In genomic region chr2:70508496-70508895, GRCm38 (mm10) we compare ENCODE assay signal across 7 mouse cellular contexts. TPM values are rescaled to one million over a fixed set of nuclear protein-coding genes. Genes with fewer than 3 reads are reported as not detected.
DNase-seq lines count a peak whose midpoint lies in the region; ATAC-seq lines count a peak whose summit lies in the region.

Gene Erich2 (plus strand): TSS chr2:70508819.

- peak within 1 kb of the TSS; percentile 80 for H3K4me2 ChIP-seq in neural tube, embryonic 11.5 days (ENCODE audit: low read depth)
- peak within 1 kb of the TSS; percentile 90 for H3K4me2 ChIP-seq in forebrain, embryonic 11.5 days (ENCODE audit: low read depth, low read length, severe bottlenecking)
- H3K4me2 ChIP-seq in limb, embryonic 15.5 days: peak within 1 kb of the TSS; percentile 84
- H3K4me2 ChIP-seq in stomach, embryonic 16.5 days (ENCODE audit: low read depth, low read length): peak within 1 kb of the TSS; percentile 85

- peak; percentile 24; the same call in 1 of the 2 replicates for ATAC-seq in neural tube, embryonic 11.5 days (ENCODE audit: insufficient read depth, low FRiP score, low TSS enrichment)
- no peak for ATAC-seq in forebrain, embryonic 11.5 days (replicated peaks; ENCODE audit: low FRiP score)
- ATAC-seq in limb, embryonic 15.5 days (ENCODE audit: insufficient number of reproducible peaks, low FRiP score, low TSS enrichment, low read depth): no peak
- ATAC-seq in stomach, embryonic 16.5 days (ENCODE audit: insufficient read depth, low FRiP score): no peak
- ATAC-seq in frontal cortex, adult (ENCODE audit: low TSS enrichment): no peak

- no peaks in the 10 kb centered on the region for H3K4me1 ChIP-seq in neural tube, embryonic 11.5 days (ENCODE audit: control insufficient read depth, insufficient read depth, low read length)
- H3K4me1 ChIP-seq in forebrain, embryonic 11.5 days (replicated peaks; ENCODE audit: control insufficient read depth, insufficient read depth, low read length): peaks cover 2% of the 10 kb centered on the region; the same call in 1 of the 2 replicates
- H3K4me1 ChIP-seq in limb, embryonic 15.5 days: peaks cover 9% of the 10 kb centered on the region
- peaks cover 6% of the 10 kb centered on the region; the same call in 1 of the 2 replicates for H3K4me1 ChIP-seq in stomach, embryonic 16.5 days (ENCODE audit: control insufficient read depth, insufficient read depth, low read length)

- no peaks in the 10 kb centered on the region for H3K36me3 ChIP-seq in neural tube, embryonic 11.5 days (ENCODE audit: control insufficient read depth, insufficient read depth, low read length)
- no peaks in the 10 kb centered on the region for H3K36me3 ChIP-seq in forebrain, embryonic 11.5 days (ENCODE audit: control insufficient read depth, insufficient read depth, low read length)
- no peaks in the 10 kb centered on the region for H3K36me3 ChIP-seq in limb, embryonic 15.5 days
- no peaks in the 10 kb centered on the region for H3K36me3 ChIP-seq in stomach, embryonic 16.5 days (ENCODE audit: control insufficient read depth, insufficient read depth, low read length)

- H3K4me3 ChIP-seq in neural tube, embryonic 11.5 days (ENCODE audit: low read depth, low read length): peak within 1 kb of the TSS; percentile 37
- H3K4me3 ChIP-seq in forebrain, embryonic 11.5 days (ENCODE audit: low read depth, low read length): peak within 1 kb of the TSS; percentile 46
- H3K4me3 ChIP-seq in limb, embryonic 15.5 days: peak within 1 kb of the TSS; percentile 53
- peak within 1 kb of the TSS; percentile 64 for H3K4me3 ChIP-seq in stomach, embryonic 16.5 days (replicated peaks; ENCODE audit: low read length)

- 12% methylated on average over 10 of the region's 10 CpGs for WGBS in neural tube, embryonic 11.5 days
- WGBS in forebrain, embryonic 11.5 days: 11% methylated on average over 10 of the region's 10 CpGs
- WGBS in limb, embryonic 15.5 days: 17% methylated on average over 10 of the region's 10 CpGs
- WGBS in stomach, embryonic 16.5 days: 15% methylated on average over 10 of the region's 10 CpGs

- no peaks in the 10 kb centered on the region for H3K27me3 ChIP-seq in neural tube, embryonic 11.5 days (ENCODE audit: control insufficient read depth, insufficient read depth, low read length)
- peaks cover 3% of the 10 kb centered on the region; the same call in 1 of the 2 replicates for H3K27me3 ChIP-seq in forebrain, embryonic 11.5 days (ENCODE audit: control insufficient read depth, insufficient read depth, low read length)
- no peaks in the 10 kb centered on the region for H3K27me3 ChIP-seq in limb, embryonic 15.5 days
- H3K27me3 ChIP-seq in stomach, embryonic 16.5 days (ENCODE audit: control insufficient read depth, insufficient read depth, low read length): no peaks in the 10 kb centered on the region

- no peak for DNase-seq in neural tube, embryonic 11.5 days (ENCODE audit: low spot score)
- DNase-seq in neural tube, embryonic 10.5 days (ENCODE audit: extremely low spot score, low spot score): no peak
- DNase-seq in forebrain, embryonic 11.5 days (ENCODE audit: low spot score): no peak
- DNase-seq in cerebellum, postnatal 25 days: no peak

- H3K27ac ChIP-seq in neural tube, embryonic 11.5 days (ENCODE audit: low read depth, low read length): no peak within 1 kb of the TSS
- H3K27ac ChIP-seq in forebrain, embryonic 11.5 days (ENCODE audit: low read depth, low read length): no peak within 1 kb of the TSS
- no peak within 1 kb of the TSS for H3K27ac ChIP-seq in limb, embryonic 15.5 days
- H3K27ac ChIP-seq in stomach, embryonic 16.5 days (ENCODE audit: low read length): peak within 1 kb of the TSS; percentile 15; the same call in 1 of the 2 replicates

- H3K9me3 ChIP-seq in neural tube, embryonic 11.5 days (ENCODE audit: control insufficient read depth, low read length): no peaks in the 10 kb centered on the region
- H3K9me3 ChIP-seq in forebrain, embryonic 11.5 days (ENCODE audit: control insufficient read depth, low read length): no peaks in the 10 kb centered on the region
- H3K9me3 ChIP-seq in limb, embryonic 15.5 days: no peaks in the 10 kb centered on the region
- H3K9me3 ChIP-seq in stomach, embryonic 16.5 days (replicated peaks; ENCODE audit: control insufficient read depth, low read length): no peaks in the 10 kb centered on the region

- H3K9ac ChIP-seq in neural tube, embryonic 11.5 days (ENCODE audit: low read length): peak within 1 kb of the TSS; percentile 40
- peak within 1 kb of the TSS; percentile 56 for H3K9ac ChIP-seq in forebrain, embryonic 11.5 days (ENCODE audit: low read length)
- peak within 1 kb of the TSS; percentile 33 for H3K9ac ChIP-seq in limb, embryonic 15.5 days
- peak within 1 kb of the TSS; percentile 59 for H3K9ac ChIP-seq in stomach, embryonic 16.5 days (ENCODE audit: low read length)

RNA-seq across cellular contexts. Expression of gene Erich2, which starts in this region (rescaled TPM):
- polyA plus RNA-seq in neural tube, embryonic 11.5 days (2014; fragmentation: Nextera tagmentation; extraction: Ambion mirVana): 1.2 and 1.6 TPM in 2 replicates
- 0.79 and 0.80 TPM in 2 replicates for polyA plus RNA-seq in forebrain, embryonic 11.5 days (2014; fragmentation: Nextera tagmentation; extraction: Ambion mirVana)
- 2.2 and 2.7 TPM in 2 replicates for polyA plus RNA-seq in limb, embryonic 15.5 days (2015; fragmentation: Nextera tagmentation; extraction: Ambion mirVana)
- polyA plus RNA-seq in stomach, embryonic 16.5 days (2015; fragmentation: Nextera tagmentation; extraction: Ambion mirVana): 2.6 and 2.7 TPM in 2 replicates
